Mouse (Mus musculus): ENCODE measurements at regions not wholly inside any gene's neighbourhood (a gene's known extent, or its start where the extent isn't known, plus 50 kb on each side); places are given as distances from the start of the nearest gene placed in this dataset.

GRCm38 (mm10) chr14:78438064-78438677, 98.4 kb downstream of the Akap11 start:
- H3K4me3 ChIP-seq (ENCODE audit: extremely low read depth, insufficient read depth, insufficient read length) = no peak overlapping the region
- no peaks in the 10 kb centered on the region for H3K27me3 ChIP-seq (ENCODE audit: control insufficient read depth, insufficient read depth, low read length)
- peaks cover 14% of the 10 kb centered on the region; the same call in 1 of the 2 replicates for H3K4me1 ChIP-seq (ENCODE audit: control insufficient read depth, insufficient read depth, insufficient read length)
- 17% methylated on average over 6 of the region's 6 CpGs for WGBS
- no peak overlapping the region for H3K27ac ChIP-seq (ENCODE audit: insufficient read depth, low read length)
- DNase-seq (ENCODE audit: low read depth in 1 of 2, low spot score in 2 of 2) = peak in 1 of 2 experiments; percentile 26
- H3K36me3 ChIP-seq (ENCODE audit: control insufficient read depth, insufficient read depth, low read length) = no peaks in the 10 kb centered on the region
- no peak for TF ChIP-seq CTCF (IDR thresholded peaks at IDR 0.05; ENCODE audit: extremely low read depth, insufficient read depth, insufficient read length, insufficient replicate concordance)
- no peak for TF ChIP-seq POLR2A (IDR thresholded peaks at IDR 0.05; ENCODE audit: low read depth, low read length)

- Histone ChIP-seq H3K27me3 (ENCODE audit: control insufficient read depth, insufficient read depth, low read length) (no peaks in the 10 kb centered on the region), H3K4me3 (ENCODE audit: extremely low read depth, insufficient read depth, insufficient read length) (no peak overlapping the region), H3K4me1 (ENCODE audit: control insufficient read depth, insufficient read depth, insufficient read length) (peaks cover 20% of the 10 kb centered on the region; the same call in 1 of the 2 replicates), H3K36me3 (ENCODE audit: control insufficient read depth, insufficient read depth, low read length) (no peaks in the 10 kb centered on the region), H3K27ac (ENCODE audit: insufficient read depth, low read length) (no peak overlapping the region)
- no peak for DNase-seq (ENCODE audit: low read depth in 1 of 2, low spot score in 2 of 2)
- no peak for TF ChIP-seq POLR2A (IDR thresholded peaks at IDR 0.05; ENCODE audit: low read depth, low read length)
- no peak for TF ChIP-seq CTCF (IDR thresholded peaks at IDR 0.05; ENCODE audit: extremely low read depth, insufficient read depth, insufficient read length, insufficient replicate concordance)
- 78% methylated on average over 4 of the region's 4 CpGs for WGBS
Measured at GRCm38 (mm10) chr14:78436586-78436985, 100.0 kb downstream of the Akap11 start.

- no peak for TF ChIP-seq POLR2A (IDR thresholded peaks at IDR 0.05; ENCODE audit: low read depth, low read length)
- WGBS = 31% methylated on average over 4 of the region's 4 CpGs
- H3K27me3 ChIP-seq (ENCODE audit: control insufficient read depth, insufficient read depth, low read length) = no peaks in the 10 kb centered on the region
- H3K4me3 ChIP-seq (ENCODE audit: extremely low read depth, insufficient read depth, insufficient read length) = no peak overlapping the region
- DNase-seq (ENCODE audit: low read depth in 1 of 2, low spot score in 2 of 2) = no peak
- peaks cover 20% of the 10 kb centered on the region; the same call in 1 of the 2 replicates for H3K4me1 ChIP-seq (ENCODE audit: control insufficient read depth, insufficient read depth, insufficient read length)
- no peak overlapping the region for H3K27ac ChIP-seq (ENCODE audit: insufficient read depth, low read length)
- H3K36me3 ChIP-seq (ENCODE audit: control insufficient read depth, insufficient read depth, low read length) = no peaks in the 10 kb centered on the region
Measured at GRCm38 (mm10) chr14:78435982-78436381, 100.6 kb downstream of the Akap11 start.

GRCm38 (mm10) chr14:78435561-78435960, 101.0 kb downstream of the Akap11 start:
- TF ChIP-seq POLR2A (IDR thresholded peaks at IDR 0.05; ENCODE audit: low read depth, low read length) = no peak
- TF ChIP-seq CTCF (IDR thresholded peaks at IDR 0.05; ENCODE audit: extremely low read depth, insufficient read depth, insufficient read length, insufficient replicate concordance) = no peak
- H3K4me1 ChIP-seq (ENCODE audit: control insufficient read depth, insufficient read depth, insufficient read length) = peaks cover 20% of the 10 kb centered on the region; the same call in 1 of the 2 replicates
- WGBS = 20% methylated on average over 10 of the region's 10 CpGs
- H3K27me3 ChIP-seq (ENCODE audit: control insufficient read depth, insufficient read depth, low read length) = no peaks in the 10 kb centered on the region
- no peak for DNase-seq (ENCODE audit: low read depth in 1 of 2, low spot score in 2 of 2)
- H3K4me3 ChIP-seq (ENCODE audit: extremely low read depth, insufficient read depth, insufficient read length) = no peak overlapping the region
- no peak overlapping the region for H3K27ac ChIP-seq (ENCODE audit: insufficient read depth, low read length)
- H3K36me3 ChIP-seq (ENCODE audit: control insufficient read depth, insufficient read depth, low read length) = no peaks in the 10 kb centered on the region

- no peak overlapping the region for H3K4me3 ChIP-seq (ENCODE audit: extremely low read depth, insufficient read depth, insufficient read length)
- H3K36me3 ChIP-seq (ENCODE audit: control insufficient read depth, insufficient read depth, low read length) = no peaks in the 10 kb centered on the region
- TF ChIP-seq CTCF (IDR thresholded peaks at IDR 0.05; ENCODE audit: extremely low read depth, insufficient read depth, insufficient read length, insufficient replicate concordance) (no peak), POLR2A (IDR thresholded peaks at IDR 0.05; ENCODE audit: low read depth, low read length) (no peak)
- no peaks in the 10 kb centered on the region for H3K27me3 ChIP-seq (ENCODE audit: control insufficient read depth, insufficient read depth, low read length)
- DNase-seq (ENCODE audit: low read depth in 1 of 2, low spot score in 2 of 2) = no peak
- 84% methylated on average over 9 of the region's 9 CpGs for WGBS
- no peak overlapping the region for H3K27ac ChIP-seq (ENCODE audit: insufficient read depth, low read length)
- H3K4me1 ChIP-seq (ENCODE audit: control insufficient read depth, insufficient read depth, insufficient read length) = peaks cover 20% of the 10 kb centered on the region; the same call in 1 of the 2 replicates
Measured at GRCm38 (mm10) chr14:78434753-78435152, 101.9 kb downstream of the Akap11 start.

- Histone ChIP-seq H3K27ac (ENCODE audit: insufficient read depth, low read length) (no peak overlapping the region), H3K4me3 (ENCODE audit: extremely low read depth, insufficient read depth, insufficient read length) (no peak overlapping the region), H3K27me3 (ENCODE audit: control insufficient read depth, insufficient read depth, low read length) (no peaks in the 10 kb centered on the region), H3K4me1 (ENCODE audit: control insufficient read depth, insufficient read depth, insufficient read length) (peaks cover 20% of the 10 kb centered on the region; the same call in 1 of the 2 replicates), H3K36me3 (ENCODE audit: control insufficient read depth, insufficient read depth, low read length) (no peaks in the 10 kb centered on the region)
- DNase-seq (ENCODE audit: low read depth in 1 of 2, low spot score in 2 of 2) = no peak
- TF ChIP-seq POLR2A (IDR thresholded peaks at IDR 0.05; ENCODE audit: low read depth, low read length) (no peak), CTCF (IDR thresholded peaks at IDR 0.05; ENCODE audit: extremely low read depth, insufficient read depth, insufficient read length, insufficient replicate concordance) (0 out of 2 replicates have a peak, but pooled peaks have one; percentile 9)
- 49% methylated on average over 4 of the region's 4 CpGs for WGBS
Measured at GRCm38 (mm10) chr14:78434126-78434525, 102.5 kb downstream of the Akap11 start.

- TF ChIP-seq CTCF (IDR thresholded peaks at IDR 0.05; ENCODE audit: extremely low read depth, insufficient read depth, insufficient read length, insufficient replicate concordance) (no peak), POLR2A (IDR thresholded peaks at IDR 0.05; ENCODE audit: low read depth, low read length) (no peak)
Measured at GRCm38 (mm10) chr14:78432471-78432870, 104.1 kb downstream of the Akap11 start.

More at GRCm38 (mm10) chr14:78432471-78432870, 104.1 kb downstream of the Akap11 start:
- Histone ChIP-seq H3K27ac (ENCODE audit: insufficient read depth, low read length) (peak overlapping the region; percentile 31), H3K4me1 (ENCODE audit: control insufficient read depth, insufficient read depth, insufficient read length) (peaks cover 15% of the 10 kb centered on the region; the same call in 1 of the 2 replicates), H3K4me3 (ENCODE audit: extremely low read depth, insufficient read depth, insufficient read length) (no peak overlapping the region), H3K27me3 (ENCODE audit: control insufficient read depth, insufficient read depth, low read length) (no peaks in the 10 kb centered on the region), H3K36me3 (ENCODE audit: control insufficient read depth, insufficient read depth, low read length) (no peaks in the 10 kb centered on the region)
- no peak for DNase-seq (ENCODE audit: low read depth in 1 of 2, low spot score in 2 of 2)
- WGBS = 77% methylated on average over 4 of the region's 4 CpGs
